ENCODE assay signal across 19 mouse cellular contexts in genomic region chr2:157750481-157750880, GRCm38 (mm10). TPM values are rescaled to one million over a fixed set of nuclear protein-coding genes. Genes with fewer than 3 reads are reported as not detected.
DNase-seq lines count a peak whose midpoint lies in the region; ATAC-seq and TF ChIP-seq lines count a peak whose summit lies in the region.
"Had no signal": no experiment of that assay in that cellular context is flagged by ENCODE, and none has a peak within 500 bp of the region (broad histone marks: within the 10 kb centered on the region; RNA-seq: fewer than 3 reads in every experiment).

No protein-coding gene starts in this region.

- TF ChIP-seq POLR2A in brain, embryonic 14.5 days (IDR thresholded peaks at IDR 0.05; ENCODE audit: borderline replicate concordance, extremely low read depth, insufficient read depth, insufficient read length, poor library complexity, severe bottlenecking): no peak

- H3K4me1 ChIP-seq in hindbrain, embryonic 12.5 days: peaks cover 49% of the 10 kb centered on the region
- peaks cover 7% of the 10 kb centered on the region for H3K4me1 ChIP-seq in hindbrain, embryonic 11.5 days (replicated peaks; ENCODE audit: control insufficient read depth, insufficient read depth, low read length)
- peaks cover 45% of the 10 kb centered on the region for H3K4me1 ChIP-seq in forebrain, embryonic 14.5 days (ENCODE audit: control insufficient read depth, insufficient read depth, low read length)
- H3K4me1 ChIP-seq in midbrain, embryonic 15.5 days: peaks cover 65% of the 10 kb centered on the region
- peaks cover 26% of the 10 kb centered on the region for H3K4me1 ChIP-seq in kidney, embryonic 15.5 days

- WGBS in hindbrain, embryonic 12.5 days: 78% methylated on average over 8 of the region's 8 CpGs
- 81% methylated on average over 8 of the region's 8 CpGs for WGBS in hindbrain, embryonic 11.5 days
- WGBS in forebrain, embryonic 14.5 days: 47% methylated on average over 8 of the region's 8 CpGs
- 71% methylated on average over 8 of the region's 8 CpGs for WGBS in midbrain, embryonic 15.5 days
- WGBS in kidney, embryonic 15.5 days: 71% methylated on average over 8 of the region's 8 CpGs

- peaks cover 6% of the 10 kb centered on the region; the same call in 1 of the 2 replicates for H3K36me3 ChIP-seq in hindbrain, embryonic 12.5 days
- no peaks in the 10 kb centered on the region for H3K36me3 ChIP-seq in hindbrain, embryonic 11.5 days (ENCODE audit: control insufficient read depth, insufficient read depth, low read length)
- H3K36me3 ChIP-seq in forebrain, embryonic 14.5 days (ENCODE audit: control insufficient read depth, insufficient read depth, low read length): 0 out of 2 replicates have a peak, but pooled peaks cover 3% of the 10 kb centered on the region
- no peaks in the 10 kb centered on the region for H3K36me3 ChIP-seq in midbrain, embryonic 15.5 days (replicated peaks)
- H3K36me3 ChIP-seq in kidney, embryonic 15.5 days: peaks cover 2% of the 10 kb centered on the region; the same call in 1 of the 2 replicates
- H3K36me3 ChIP-seq: heart, embryonic 15.5 days had no signal

- no peaks in the 10 kb centered on the region for H3K27me3 ChIP-seq in hindbrain, embryonic 12.5 days
- H3K27me3 ChIP-seq in hindbrain, embryonic 11.5 days (ENCODE audit: control insufficient read depth, insufficient read depth, low read length): no peaks in the 10 kb centered on the region
- H3K27me3 ChIP-seq in forebrain, embryonic 14.5 days (replicated peaks; ENCODE audit: control insufficient read depth, insufficient read depth, low read length): no peaks in the 10 kb centered on the region
- H3K27me3 ChIP-seq in midbrain, embryonic 15.5 days (replicated peaks): no peaks in the 10 kb centered on the region
- no peaks in the 10 kb centered on the region for H3K27me3 ChIP-seq in kidney, embryonic 15.5 days
- H3K27me3 ChIP-seq: heart, embryonic 15.5 days; liver, embryonic 12.5 days; Patski had no signal

- H3K9me3 ChIP-seq in hindbrain, embryonic 12.5 days (replicated peaks): peaks cover 6% of the 10 kb centered on the region; the same call in 1 of the 2 replicates
- H3K9me3 ChIP-seq in hindbrain, embryonic 11.5 days (ENCODE audit: control insufficient read depth, low read length): no peaks in the 10 kb centered on the region
- H3K9me3 ChIP-seq in forebrain, embryonic 14.5 days (replicated peaks; ENCODE audit: control insufficient read depth, low read length): 0 out of 2 replicates have a peak, but pooled peaks cover 3% of the 10 kb centered on the region
- H3K9me3 ChIP-seq in midbrain, embryonic 15.5 days: no peaks in the 10 kb centered on the region
- H3K9me3 ChIP-seq in kidney, embryonic 15.5 days (replicated peaks): no peaks in the 10 kb centered on the region
- H3K9me3 ChIP-seq: heart, embryonic 15.5 days; liver, embryonic 12.5 days had no signal

- no peak for TF ChIP-seq CTCF in brain, embryonic 14.5 days (IDR thresholded peaks at IDR 0.05; ENCODE audit: borderline replicate concordance, extremely low read depth, insufficient read depth, insufficient read length)

- peak overlapping the region; percentile 32; the same call in 1 of the 2 replicates for H3K9ac ChIP-seq in hindbrain, embryonic 12.5 days
- no peak overlapping the region for H3K9ac ChIP-seq in hindbrain, embryonic 11.5 days (ENCODE audit: low read depth, low read length)
- H3K9ac ChIP-seq in forebrain, embryonic 14.5 days (ENCODE audit: low read length): no peak overlapping the region
- no peak overlapping the region for H3K9ac ChIP-seq in midbrain, embryonic 15.5 days
- H3K9ac ChIP-seq in kidney, embryonic 15.5 days: no peak overlapping the region
- H3K9ac ChIP-seq: heart, embryonic 15.5 days; liver, embryonic 12.5 days; lung, embryonic 14.5 days had no signal

- peak overlapping the region; percentile 89; the same call in 1 of the 2 replicates for H3K27ac ChIP-seq in hindbrain, embryonic 12.5 days
- H3K27ac ChIP-seq in hindbrain, embryonic 11.5 days (ENCODE audit: low read depth, low read length): no peak overlapping the region
- H3K27ac ChIP-seq in forebrain, embryonic 14.5 days (ENCODE audit: low read depth, low read length): peak overlapping the region; percentile 84
- peak overlapping the region; percentile 87 for H3K27ac ChIP-seq in midbrain, embryonic 15.5 days
- H3K27ac ChIP-seq in kidney, embryonic 15.5 days: no peak overlapping the region
- H3K27ac ChIP-seq: heart, embryonic 15.5 days; liver, embryonic 12.5 days had no signal

- H3K4me2 ChIP-seq in hindbrain, embryonic 12.5 days (replicated peaks): no peak overlapping the region
- H3K4me2 ChIP-seq in hindbrain, embryonic 11.5 days (replicated peaks; ENCODE audit: low read depth, low read length): no peak overlapping the region
- no peak overlapping the region for H3K4me2 ChIP-seq in forebrain, embryonic 14.5 days (ENCODE audit: low read length)
- H3K4me2 ChIP-seq in midbrain, embryonic 15.5 days: no peak overlapping the region
- H3K4me2 ChIP-seq in kidney, embryonic 15.5 days: no peak overlapping the region
- H3K4me2 ChIP-seq: heart, embryonic 15.5 days; liver, embryonic 12.5 days; lung, embryonic 14.5 days had no signal

- no peak for DNase-seq in hindbrain, embryonic 11.5 days (ENCODE audit: low spot score)
- DNase-seq in brain, embryonic 14.5 days (ENCODE audit: low read depth): peak; percentile 59
- DNase-seq in forebrain, embryonic 14.5 days (ENCODE audit: low spot score): peak; percentile 36
- no peak for DNase-seq in right cerebral cortex, postnatal 36 days (ENCODE audit: low spot score in 2 of 2)
- DNase-seq: adrenal gland, postnatal 25 days; heart, adult 11 months; kidney, adult 11 months; kidney, postnatal 25 days; thymus, adult 18-20 months had no signal

- ATAC-seq in hindbrain, embryonic 12.5 days (ENCODE audit: low FRiP score): no peak
- ATAC-seq in hindbrain, embryonic 11.5 days (ENCODE audit: low FRiP score): no peak
- ATAC-seq in forebrain, embryonic 14.5 days: peak; percentile 4; the same call in 1 of the 2 replicates
- no peak for ATAC-seq in midbrain, embryonic 15.5 days (replicated peaks)
- no peak for ATAC-seq in kidney, embryonic 15.5 days (replicated peaks; ENCODE audit: low FRiP score)
- ATAC-seq: activated CD4-positive, CD25-positive, alpha-beta regulatory T cell, adult 4 months; liver, embryonic 12.5 days; Patski had no signal

- H3K4me3 ChIP-seq in hindbrain, embryonic 12.5 days: no peak overlapping the region
- H3K4me3 ChIP-seq in hindbrain, embryonic 11.5 days (ENCODE audit: low read depth, low read length): no peak overlapping the region
- H3K4me3 ChIP-seq in forebrain, embryonic 14.5 days (ENCODE audit: low read depth, low read length): no peak overlapping the region
- H3K4me3 ChIP-seq in midbrain, embryonic 15.5 days: no peak overlapping the region
- H3K4me3 ChIP-seq in kidney, embryonic 15.5 days (replicated peaks): no peak overlapping the region
- H3K4me3 ChIP-seq: erythroblast, embryonic 14.5 days; heart, embryonic 15.5 days; left cerebral cortex, adult 2 months; liver, embryonic 12.5 days had no signal

RNA-seq across cellular contexts. Expression of gene Ctnnbl1, which starts 13.3 kb away (rescaled TPM):
- polyA plus RNA-seq in hindbrain, embryonic 12.5 days (2016; fragmentation: Nextera tagmentation; extraction: Ambion mirVana): 82.3 and 83.7 TPM in 2 replicates
- 90.1 and 104 TPM in 2 replicates for polyA plus RNA-seq in hindbrain, embryonic 11.5 days (2014; fragmentation: Nextera tagmentation; extraction: Ambion mirVana)
- polyA plus RNA-seq in brain, embryonic 14.5 days (2012; rRNA removed): 61.8 TPM in 2 replicates
- polyA plus RNA-seq in forebrain, embryonic 14.5 days (2014; fragmentation: Nextera tagmentation; extraction: Ambion mirVana): 86.7 and 89.4 TPM in 2 replicates
- 68.0 and 68.2 TPM in 2 replicates for polyA plus RNA-seq in midbrain, embryonic 15.5 days (2015; fragmentation: Nextera tagmentation; extraction: Ambion mirVana)
- 72.7 and 75.3 TPM in 2 replicates for polyA plus RNA-seq in kidney, embryonic 15.5 days (2015; fragmentation: Nextera tagmentation; extraction: Ambion mirVana)

Comparison
In these comparisons a context has a peak if more than half of its experiments do, and no peak if none do; other contexts are left out.
1. H3K27ac ChIP-seq: peak in hindbrain, embryonic 12.5 days (single experiment), forebrain, embryonic 14.5 days (single experiment) and midbrain, embryonic 15.5 days (single experiment); none in hindbrain, embryonic 11.5 days (single experiment) and kidney, embryonic 15.5 days (single experiment).
2. DNase-seq: peak in brain, embryonic 14.5 days (single experiment) and forebrain, embryonic 14.5 days (single experiment); none in hindbrain, embryonic 11.5 days (single experiment) and right cerebral cortex, postnatal 36 days (0 of 2).